Mouse (Mus musculus): ENCODE measurements around the gene Efcab2.

The Efcab2 gene

GRCm38 (mm10) chr1:178405951-178406711 is at the start of gene Efcab2:
Efcab2 (plus strand) TSS chr1:178406085.
- peak; percentile 93 to 96 for DNase-seq

- no peak for DNase-seq
Measured at GRCm38 (mm10) chr1:178357776-178358710, 47.8 kb upstream of the Efcab2 start.

DNA sequence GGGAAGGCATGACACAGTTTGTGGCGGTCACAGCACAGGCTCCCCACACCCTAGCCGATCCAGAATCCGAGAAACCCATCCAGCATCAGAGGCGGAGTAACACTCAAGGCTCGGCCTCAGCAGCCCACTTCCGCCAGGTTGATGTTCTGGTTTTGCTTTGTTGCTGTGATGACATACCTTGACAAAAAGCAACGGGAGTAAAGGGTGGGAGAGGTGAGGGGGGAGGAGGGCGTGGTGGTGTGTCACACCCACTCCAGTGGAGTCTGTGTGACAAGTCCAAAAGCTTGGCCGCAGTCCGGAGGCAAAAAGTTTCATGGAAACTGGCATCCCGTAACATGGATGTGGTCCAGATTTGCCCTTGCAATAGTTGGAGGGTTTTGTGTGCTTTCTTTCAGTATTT is 45.6 kb upstream of the Efcab2 start:
- DNase-seq: no peak

- no peak for DNase-seq
Measured at GRCm38 (mm10) chr1:178360702-178361101, 45.2 kb upstream of the Efcab2 start.

DNA sequence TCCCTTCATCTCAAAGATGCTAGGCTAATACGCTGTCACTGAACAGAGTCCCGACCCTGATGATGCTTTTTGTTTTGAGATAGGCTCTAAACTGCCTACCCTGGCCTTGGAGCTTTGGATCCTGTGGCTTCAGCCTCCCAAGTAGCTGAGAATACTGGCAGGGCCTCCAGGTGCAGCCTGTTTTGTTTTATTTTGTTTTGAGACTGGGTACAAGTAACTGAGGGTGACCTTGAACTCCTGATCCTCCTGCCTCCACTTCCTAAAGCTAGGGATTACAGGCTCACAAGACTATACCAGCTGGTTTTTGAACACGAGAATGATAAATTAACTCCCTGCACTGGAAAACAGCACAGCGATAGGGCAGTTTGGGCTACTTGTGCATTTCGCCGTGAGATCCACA is 40.7 kb upstream of the Efcab2 start:
- DNase-seq: no peak

- no peak for DNase-seq
Measured at GRCm38 (mm10) chr1:178368121-178368520, 37.8 kb upstream of the Efcab2 start.

DNA sequence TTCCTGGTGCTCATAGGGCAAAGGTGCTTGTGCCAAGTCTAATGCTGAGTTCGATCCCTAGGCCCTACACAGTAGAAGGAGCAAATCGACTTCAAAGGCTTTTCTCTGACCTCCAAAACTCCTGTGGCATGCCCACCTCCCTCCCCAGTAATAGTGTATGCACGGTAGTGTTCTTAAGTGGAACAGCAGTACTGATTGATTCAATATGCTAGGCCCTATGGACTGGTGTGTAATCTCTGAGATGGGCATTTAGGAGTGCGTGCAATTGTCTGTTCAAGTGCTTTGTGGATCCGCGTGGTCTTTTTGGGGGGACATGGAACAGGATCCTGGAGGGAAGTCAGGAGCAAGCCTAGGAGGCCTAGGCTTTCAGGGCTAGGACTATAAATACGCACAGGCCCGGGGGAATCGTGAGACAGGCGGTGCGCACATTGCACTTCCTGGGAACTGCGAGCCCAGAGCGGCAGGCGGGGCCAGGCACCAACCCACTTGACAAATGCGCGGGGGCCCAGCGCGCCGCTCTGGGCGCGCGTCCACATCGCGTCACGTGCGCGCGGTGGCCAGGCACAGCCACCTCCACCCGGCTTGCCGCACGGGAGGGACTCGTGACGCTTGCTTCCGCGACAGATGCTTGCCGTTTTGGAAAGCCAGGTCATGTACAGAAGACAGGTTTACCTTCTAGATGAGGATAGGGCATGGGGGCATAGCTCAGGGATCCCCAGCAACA is 37.2 kb upstream of the Efcab2 start:
- DNase-seq: peak; percentile 88 to 94

DNA sequence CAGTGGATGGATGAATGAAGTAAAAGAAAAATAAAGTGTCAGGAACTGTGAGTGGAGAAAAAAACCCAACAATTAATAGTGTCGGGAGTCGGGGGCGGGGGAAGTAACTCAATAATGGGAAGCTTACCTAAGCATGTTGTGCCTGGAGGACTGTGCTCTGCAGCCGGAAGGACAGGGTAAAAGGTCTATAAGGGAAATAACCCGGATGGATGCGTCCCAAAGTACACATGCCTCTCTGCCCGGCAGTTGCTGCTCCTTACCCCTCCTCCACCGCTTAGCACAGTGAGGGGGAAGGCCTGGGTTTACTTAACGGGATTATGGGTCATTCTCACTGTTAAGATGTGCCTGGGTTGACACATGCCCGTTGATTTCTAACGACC is 36.6 kb upstream of the Efcab2 start:
- DNase-seq: peak; percentile 44 to 69

DNA sequence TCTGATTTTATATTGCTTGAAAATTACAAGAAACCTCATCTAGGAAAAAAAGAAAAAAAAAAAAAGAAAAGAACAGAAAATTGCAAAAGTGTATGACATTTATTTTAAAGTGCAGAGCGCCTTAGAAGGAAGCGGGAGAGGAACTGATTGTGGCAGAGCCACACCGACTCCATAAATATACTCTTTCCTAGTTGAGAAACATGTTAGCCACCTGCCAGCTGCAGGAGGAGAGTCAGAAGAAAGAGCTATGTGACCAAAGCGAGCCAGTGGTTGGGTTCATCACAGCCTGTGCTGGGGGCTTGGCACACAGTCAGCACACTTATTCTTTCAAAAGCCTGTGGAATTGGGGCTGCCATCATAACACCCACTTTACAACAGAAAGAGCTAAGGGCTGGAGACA is 33.2 kb upstream of the Efcab2 start:
- no peak for DNase-seq

GRCm38 (mm10) chr1:178375381-178375780 is 30.5 kb upstream of the Efcab2 start:
- no peak for DNase-seq

DNA sequence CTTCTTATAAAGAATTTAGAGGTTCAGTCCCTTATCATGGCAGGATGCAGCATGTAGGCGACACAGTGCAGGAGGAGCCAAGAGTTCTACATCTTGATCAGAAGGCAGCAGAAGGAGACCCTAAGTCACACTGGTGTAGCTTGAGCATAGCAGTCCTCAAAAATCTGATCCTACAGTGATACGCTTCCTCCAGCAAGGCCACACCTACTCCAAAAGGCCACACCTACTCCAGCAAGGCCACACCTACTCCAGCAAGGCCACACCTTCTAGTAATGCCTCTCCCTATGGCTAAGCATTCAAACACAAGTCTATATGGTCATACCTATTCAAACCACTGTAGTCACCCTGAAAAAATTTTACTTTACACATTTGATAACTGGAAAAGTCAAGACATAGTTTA is 29.8 kb upstream of the Efcab2 start:
- no peak for DNase-seq

GRCm38 (mm10) chr1:178376907-178377306 is 29.0 kb upstream of the Efcab2 start:
- DNase-seq: no peak

DNA sequence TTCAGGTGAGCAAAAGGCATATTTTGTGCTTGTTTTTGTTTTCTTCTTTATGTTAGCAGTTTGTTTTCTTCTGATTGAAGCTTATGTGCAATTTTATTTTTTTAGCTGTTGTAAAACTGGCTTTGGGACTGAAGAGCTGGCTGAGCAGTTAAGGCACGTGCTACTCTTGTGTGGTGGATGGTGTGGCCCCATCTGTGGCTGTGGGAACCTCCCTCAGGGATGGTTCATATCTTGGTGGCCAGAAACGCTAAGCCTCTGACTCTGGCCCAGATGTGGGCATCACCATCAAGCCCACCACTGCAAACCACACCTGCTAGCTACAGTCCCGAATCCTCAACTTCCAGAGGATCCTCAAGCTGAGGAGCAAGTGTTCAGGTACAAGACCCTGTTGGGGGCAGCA is 27.8 kb upstream of the Efcab2 start:
- no peak for DNase-seq

DNA sequence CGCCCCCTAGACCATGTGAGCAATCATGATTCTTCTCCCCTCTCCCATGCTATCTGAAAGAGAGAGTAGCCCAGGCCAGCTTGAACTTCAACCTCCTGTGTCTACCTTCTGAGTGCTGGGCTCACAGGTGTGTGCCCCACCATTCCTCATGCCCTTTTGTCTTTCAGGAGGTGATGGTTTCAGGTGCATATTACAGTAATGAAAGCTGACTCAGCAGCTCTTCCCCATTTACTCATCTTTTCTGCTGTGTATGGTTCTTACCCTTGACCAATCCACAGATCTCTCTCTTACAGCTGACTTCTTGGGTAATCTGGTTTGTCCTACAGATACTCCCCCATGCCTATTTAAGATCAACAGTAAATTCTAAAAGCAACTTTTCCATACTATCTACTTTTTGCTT is 26.7 kb upstream of the Efcab2 start:
- DNase-seq: no peak

DNA sequence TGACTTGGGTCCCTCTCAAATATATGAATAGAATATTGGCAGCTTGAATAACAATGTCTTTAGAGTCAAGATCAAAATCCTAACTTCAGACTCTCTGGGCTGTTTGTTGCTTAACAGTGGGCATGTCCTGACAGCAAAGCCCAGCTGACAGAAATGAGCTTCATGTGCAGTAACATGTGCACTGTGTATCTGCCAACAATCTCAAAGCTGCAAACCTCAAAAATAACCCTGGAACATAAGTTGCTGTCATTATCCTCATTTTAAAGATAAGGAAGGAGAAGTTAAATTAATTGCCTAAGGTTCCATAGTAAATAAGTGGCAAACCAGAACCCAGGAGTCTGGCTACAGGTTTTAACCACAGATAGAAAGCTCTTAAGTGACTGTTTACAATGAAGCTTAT is 23.7 kb upstream of the Efcab2 start:
- DNase-seq: no peak

- no peak for DNase-seq
Measured at GRCm38 (mm10) chr1:178388802-178389201, 17.1 kb upstream of the Efcab2 start.

DNA sequence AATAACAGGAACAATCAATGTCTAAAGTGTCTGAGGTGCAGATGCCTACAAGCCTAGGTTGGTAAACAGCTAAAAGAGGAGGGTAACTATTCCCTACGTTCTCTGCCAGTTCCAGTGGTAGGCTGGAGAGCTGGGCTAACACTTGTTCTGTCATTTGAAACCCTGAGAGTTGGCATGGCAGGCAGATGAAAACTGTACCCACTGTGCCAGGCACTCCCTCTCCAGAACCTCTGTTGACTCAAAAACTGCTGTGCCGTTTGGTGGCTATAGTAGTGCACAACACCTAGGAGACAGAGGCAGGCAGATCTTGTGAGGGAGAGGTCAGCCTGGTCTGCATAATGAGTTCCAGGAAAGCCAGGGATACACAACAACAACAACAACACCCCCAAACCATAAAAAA is 16.5 kb upstream of the Efcab2 start:
- no peak for DNase-seq

GRCm38 (mm10) chr1:178392970-178393369 is 12.9 kb upstream of the Efcab2 start:
- no peak for DNase-seq

GRCm38 (mm10) chr1:178395091-178395490 is 10.8 kb upstream of the Efcab2 start:
- DNase-seq: no peak

DNA sequence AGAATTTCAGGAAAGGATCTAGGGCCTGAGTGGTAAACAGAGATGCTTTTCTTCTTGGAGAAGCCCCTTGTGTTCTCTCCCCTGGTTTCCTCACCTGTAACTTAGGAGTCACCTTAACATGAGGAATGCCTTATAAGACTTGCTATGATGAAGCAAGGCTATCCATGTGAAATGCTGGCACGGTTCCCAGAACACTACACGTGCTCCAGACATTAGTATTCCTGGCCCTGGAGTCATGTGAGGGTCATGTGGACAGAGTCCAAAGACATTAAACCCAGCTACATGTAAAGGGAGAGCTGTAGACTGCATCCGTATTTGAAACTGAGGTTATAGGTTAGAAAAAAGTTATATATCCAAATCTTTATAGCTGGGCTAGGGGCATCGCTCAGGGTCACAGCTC is 9.5 kb upstream of the Efcab2 start:
- DNase-seq: peak; percentile 69 to 79

GRCm38 (mm10) chr1:178399879-178400278 is 6.0 kb upstream of the Efcab2 start:
- DNase-seq: no peak

DNA sequence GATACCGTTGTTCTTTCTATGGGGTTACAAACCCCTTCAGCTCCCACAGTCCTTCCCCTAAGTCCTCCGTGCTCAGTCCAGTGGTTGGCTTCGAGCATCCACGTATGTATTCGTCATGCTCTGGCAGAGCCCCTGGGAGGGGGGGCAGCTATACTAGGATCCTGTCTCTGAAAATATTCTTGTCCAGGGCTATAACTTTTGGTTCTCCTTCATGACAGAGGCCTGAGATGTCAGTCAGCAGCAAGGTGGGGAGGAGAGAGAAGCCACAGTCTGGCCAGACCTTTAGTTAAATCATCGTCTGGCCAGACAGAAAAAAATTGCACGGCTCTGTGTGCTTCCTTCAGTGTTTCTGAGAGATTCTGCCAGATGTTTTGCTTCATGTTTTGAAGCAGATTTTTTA is 5.2 kb upstream of the Efcab2 start:
- DNase-seq: peak; percentile 17 to 27

- DNase-seq: no peak
Measured at GRCm38 (mm10) chr1:178401960-178402359, 3.9 kb upstream of the Efcab2 start.
